Mouse (Mus musculus) heart, embryonic 15.5 days (tissue): ENCODE results near the gene Ptgs1. TPM values are rescaled to one million over a fixed set of nuclear protein-coding genes. Genes with fewer than 3 reads are reported as not detected.

Experiments
- ATAC-seq: fragments of 200-750 bp; cut with Nextera tagmentation; replicated peaks from 2 replicates; pipeline ENCODE4 v1.8.0; 2017; ENCODE audit warnings: low read depth, moderate TSS enrichment; ENCODE audit not compliant: insufficient number of reproducible peaks, insufficient read depth, low FRiP score
- H3K27ac ChIP-seq: fragments of 300-500 bp; sonication (generic); 2 replicates; pipeline ENCODE4 v1.5.1; 2015; ENCODE audit warnings: mild to moderate bottlenecking, inconsistent platforms
- H3K27me3 ChIP-seq: fragments of 300-500 bp; sonication (generic); 2 replicates; pipeline ENCODE4 v1.6.1; 2015; ENCODE audit warnings: inconsistent platforms
- H3K36me3 ChIP-seq: fragments of 300-500 bp; sonication (generic); 2 replicates; pipeline ENCODE4 v1.6.1; 2015; ENCODE audit warnings: mild to moderate bottlenecking, inconsistent platforms
- H3K4me1 ChIP-seq: fragments of 300-500 bp; sonication (generic); replicated peaks from 2 replicates; pipeline ENCODE4 v1.6.1; 2015; ENCODE audit warnings: inconsistent platforms
- H3K4me2 ChIP-seq: fragments of 300-500 bp; sonication (generic); 2 replicates; pipeline ENCODE4 v1.6.1; 2015; ENCODE audit warnings: inconsistent platforms, mild to moderate bottlenecking, moderate library complexity
- H3K4me3 ChIP-seq: fragments of 300-500 bp; sonication (generic); 2 replicates; pipeline ENCODE4 v1.5.1; 2015; ENCODE audit warnings: mild to moderate bottlenecking, inconsistent platforms
- H3K9ac ChIP-seq: fragments of 300-500 bp; sonication (generic); 2 replicates; pipeline ENCODE4 v1.6.1; 2015; ENCODE audit warnings: mild to moderate bottlenecking, inconsistent platforms
- H3K9me3 ChIP-seq: fragments of 300-500 bp; sonication (generic); replicated peaks from 2 replicates; pipeline ENCODE4 v1.6.1; 2016; ENCODE audit warnings: inconsistent platforms
- WGBS: fragments of 180-500 bp; shearing (Covaris S2); methylation state at CpG from one replicate; pipeline ENCODE4 v1.1.7; 2015; ENCODE audit warnings: mixed read lengths; 5-methylcytosine and 5-hydroxymethylcytosine counted together
- polyA plus RNA-seq: library from polyadenylated mRNA; unstranded; fragments of >200 nt; fragmentation: Nextera tagmentation; extraction: Ambion mirVana; gene quantifications from 2 replicates; pipeline ENCODE4 v1.2.1, GENCODE M21; 2015

The Ptgs1 gene
- polyA plus RNA-seq, 1 experiment from 2014 or later: 23.0 TPM

- H3K4me1 ChIP-seq: peaks cover 61% of the 10 kb centered on the region
- H3K36me3 ChIP-seq: no peaks in the 10 kb centered on the region
- H3K9me3 ChIP-seq: no peaks in the 10 kb centered on the region
- no peak overlapping the region for H3K4me2 ChIP-seq
- H3K27ac ChIP-seq: no peak overlapping the region
- no peak for ATAC-seq
- 80% methylated on average over 5 of the region's 5 CpGs for WGBS
- H3K27me3 ChIP-seq: peaks cover 16% of the 10 kb centered on the region
- no peak overlapping the region for H3K4me3 ChIP-seq
- no peak overlapping the region for H3K9ac ChIP-seq
These were observed 15.0 kb upstream of the Ptgs1 start for GRCm38 (mm10) chr2:36215203-36215739.

DNA sequence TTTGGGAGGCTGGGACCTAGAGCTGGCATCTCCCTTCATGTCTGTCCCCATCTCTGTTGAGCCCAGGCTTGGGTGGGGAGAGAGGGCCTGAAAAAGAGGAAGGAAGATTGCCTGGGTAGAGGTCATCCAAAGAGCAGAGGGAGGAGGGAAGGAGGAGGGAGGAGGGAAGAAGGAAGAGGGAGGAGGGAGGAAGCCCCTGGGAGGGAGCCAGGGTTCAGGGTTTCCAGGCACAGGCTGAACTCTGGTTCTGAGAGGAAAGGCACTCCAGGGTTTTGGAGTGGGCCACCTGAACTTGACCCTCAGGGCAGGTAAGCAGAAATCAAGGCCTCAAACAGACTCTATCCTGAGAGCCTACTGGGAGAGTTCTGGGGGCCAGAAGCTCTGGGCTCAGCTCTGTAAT lies 13.7 kb upstream of the Ptgs1 start:
- Histone ChIP-seq H3K4me1 (peaks cover 53% of the 10 kb centered on the region), H3K4me3 (0 out of 2 replicates have a peak overlapping the region, but pooled peaks have one; percentile 5)
- no peak for ATAC-seq

GRCm38 (mm10) chr2:36216953-36217573 lies 13.2 kb upstream of the Ptgs1 start:
- Histone ChIP-seq H3K4me2 (peak overlapping the region; percentile 43), H3K27ac (peak overlapping the region; percentile 65), H3K27me3 (peaks cover under 1% of the 10 kb centered on the region; the same call in 1 of the 2 replicates), H3K9ac (peak overlapping the region; percentile 20; the same call in 1 of the 2 replicates), H3K36me3 (no peaks in the 10 kb centered on the region), H3K9me3 (no peaks in the 10 kb centered on the region), H3K4me1 (peaks cover 48% of the 10 kb centered on the region), H3K4me3 (0 out of 2 replicates have a peak overlapping the region, but pooled peaks have one; percentile 5)
- 0 out of 2 replicates have a peak, but pooled peaks have one; percentile 15 for ATAC-seq
- 20% methylated on average over 4 of the region's 4 CpGs for WGBS

More for the DNA sequence above, 13.7 kb upstream of the Ptgs1 start:
- Histone ChIP-seq H3K27me3 (peaks cover 5% of the 10 kb centered on the region; the same call in 1 of the 2 replicates), H3K27ac (peak overlapping the region; percentile 65), H3K36me3 (no peaks in the 10 kb centered on the region), H3K9ac (no peak overlapping the region), H3K9me3 (no peaks in the 10 kb centered on the region), H3K4me2 (peak overlapping the region; percentile 43)

DNA sequence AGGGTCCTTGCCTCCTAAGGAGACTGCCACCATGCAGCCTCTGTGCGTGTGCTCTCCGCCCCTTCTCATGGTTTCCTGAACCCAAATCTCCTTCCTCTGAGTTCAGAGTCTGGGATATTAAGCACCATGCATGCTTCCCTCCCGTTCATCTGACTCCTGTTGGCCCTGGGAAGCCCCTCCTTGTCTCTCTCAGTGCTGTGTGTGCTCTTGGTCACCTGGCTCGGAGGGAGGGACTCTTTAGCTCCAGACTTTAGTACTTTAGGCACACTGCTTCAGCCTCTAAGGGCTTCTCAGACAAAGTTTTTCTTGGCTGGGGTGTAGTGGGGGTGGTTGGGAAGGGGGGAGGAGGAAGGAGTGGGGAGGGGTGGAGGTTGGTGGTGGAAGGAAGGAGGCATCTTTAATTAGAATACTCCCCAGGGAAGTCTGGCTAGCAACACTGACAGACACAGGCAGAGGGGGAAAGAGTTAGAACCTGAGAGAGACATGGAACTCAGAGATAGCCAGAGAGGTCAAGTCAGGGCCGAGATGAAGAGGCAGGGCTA lies 12.5 kb upstream of the Ptgs1 start:
- no peaks in the 10 kb centered on the region for H3K36me3 ChIP-seq
- no peak overlapping the region for H3K4me3 ChIP-seq
- no peaks in the 10 kb centered on the region for H3K27me3 ChIP-seq
- H3K27ac ChIP-seq: peak overlapping the region; percentile 65
- peak overlapping the region; percentile 43 for H3K4me2 ChIP-seq
- no peak for ATAC-seq
- 31% methylated on average over 5 of the region's 5 CpGs for WGBS
- peaks cover 41% of the 10 kb centered on the region for H3K4me1 ChIP-seq
- no peak overlapping the region for H3K9ac ChIP-seq
- H3K9me3 ChIP-seq: no peaks in the 10 kb centered on the region

GRCm38 (mm10) chr2:36220106-36220505 lies 10.1 kb upstream of the Ptgs1 start:
- no peaks in the 10 kb centered on the region for H3K36me3 ChIP-seq
- no peak overlapping the region for H3K4me3 ChIP-seq
- H3K4me2 ChIP-seq: no peak overlapping the region
- no peaks in the 10 kb centered on the region for H3K9me3 ChIP-seq
- H3K9ac ChIP-seq: no peak overlapping the region
- no peak for ATAC-seq
- H3K27ac ChIP-seq: no peak overlapping the region
- H3K27me3 ChIP-seq: no peaks in the 10 kb centered on the region
- WGBS: 85% methylated on average over 8 of the region's 8 CpGs
- peaks cover 34% of the 10 kb centered on the region for H3K4me1 ChIP-seq

GRCm38 (mm10) chr2:36220891-36221290 lies 9.3 kb upstream of the Ptgs1 start:
- Histone ChIP-seq H3K27me3 (no peaks in the 10 kb centered on the region), H3K27ac (no peak overlapping the region), H3K36me3 (no peaks in the 10 kb centered on the region), H3K9ac (no peak overlapping the region), H3K9me3 (no peaks in the 10 kb centered on the region), H3K4me1 (peaks cover 34% of the 10 kb centered on the region), H3K4me3 (no peak overlapping the region), H3K4me2 (no peak overlapping the region)
- WGBS: 80% methylated on average over 4 of the region's 4 CpGs
- ATAC-seq: no peak

DNA sequence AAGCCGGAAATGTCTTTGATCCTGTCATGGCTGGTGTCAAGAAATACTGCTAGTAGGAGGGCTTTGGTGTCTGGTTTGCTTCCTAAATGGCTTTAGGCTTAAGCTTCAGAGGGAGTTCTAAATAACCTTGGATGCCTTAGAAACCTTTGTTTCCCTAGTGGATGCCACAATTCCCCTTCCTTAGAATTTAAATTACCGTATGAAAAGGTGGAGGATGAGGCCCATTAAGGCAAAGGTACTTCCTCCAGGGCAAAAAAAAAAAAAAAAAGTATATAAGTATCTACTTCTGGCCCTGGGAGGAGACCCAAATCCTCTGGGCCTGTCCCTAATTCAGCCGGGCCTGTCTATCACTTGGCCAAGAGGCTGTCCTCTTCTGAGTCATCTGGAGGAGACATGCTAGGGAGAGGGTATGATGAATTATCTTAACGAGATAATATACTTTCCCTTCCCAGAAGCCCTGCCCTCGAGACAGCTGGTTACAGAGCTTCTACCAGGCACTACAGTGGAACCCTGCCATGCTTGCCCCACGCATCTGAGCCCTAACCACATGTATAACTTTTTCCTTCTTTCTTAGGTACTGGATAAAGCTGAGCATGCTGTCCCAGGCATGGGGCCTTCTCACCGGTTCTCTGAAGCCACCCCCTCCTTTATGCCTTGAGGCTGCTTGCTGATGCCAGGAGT lies 7.9 kb upstream of the Ptgs1 start:
- no peak overlapping the region for H3K4me2 ChIP-seq
- H3K27me3 ChIP-seq: no peaks in the 10 kb centered on the region
- no peak overlapping the region for H3K9ac ChIP-seq
- 58% methylated on average over 7 of the region's 7 CpGs for WGBS
- no peaks in the 10 kb centered on the region for H3K36me3 ChIP-seq
- H3K4me1 ChIP-seq: peaks cover 19% of the 10 kb centered on the region
- no peak overlapping the region for H3K27ac ChIP-seq
- H3K4me3 ChIP-seq: no peak overlapping the region
- no peaks in the 10 kb centered on the region for H3K9me3 ChIP-seq
- no peak for ATAC-seq

DNA sequence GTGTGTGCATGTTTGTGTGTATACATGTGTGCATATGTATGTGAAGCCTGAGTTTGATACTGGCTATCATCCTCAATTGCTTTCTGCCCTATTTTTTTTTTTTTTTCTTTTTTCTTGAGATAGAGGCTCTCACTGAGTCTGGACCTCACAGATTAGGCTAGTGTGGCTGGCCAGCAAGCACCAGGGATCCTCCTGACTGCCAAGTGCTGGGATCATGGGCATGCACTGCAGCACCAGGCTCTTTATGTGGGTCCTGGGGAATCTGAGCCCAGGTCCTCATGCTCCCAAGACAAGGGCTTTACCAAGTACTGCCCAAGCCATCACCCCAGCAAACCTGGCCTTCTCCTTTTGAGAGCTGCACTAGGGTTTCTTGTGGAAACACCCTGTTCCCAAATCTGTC lies 6.8 kb upstream of the Ptgs1 start:
- H3K9ac ChIP-seq: no peak overlapping the region

DNA sequence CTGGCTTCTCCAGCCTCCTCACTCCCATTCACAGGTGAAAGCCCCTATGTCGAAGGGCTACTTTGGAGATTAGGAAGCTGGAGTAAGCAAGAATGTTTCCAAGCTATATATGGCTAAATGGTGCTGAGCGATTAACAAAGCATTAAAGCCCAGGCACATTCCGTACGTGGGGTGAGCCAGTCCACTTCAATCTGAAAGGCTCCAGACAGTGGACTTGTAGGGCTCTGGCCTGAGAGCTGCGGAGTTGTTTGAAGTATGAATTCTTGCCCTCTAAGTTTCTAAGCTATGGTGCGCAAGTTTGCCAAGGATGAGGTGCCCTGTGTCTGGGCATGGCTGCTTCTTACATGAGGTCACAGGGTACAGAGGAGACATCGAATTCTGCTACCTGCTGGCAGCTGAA lies 6.1 kb upstream of the Ptgs1 start:
- Histone ChIP-seq H3K36me3 (no peaks in the 10 kb centered on the region), H3K27me3 (no peaks in the 10 kb centered on the region), H3K4me3 (no peak overlapping the region), H3K4me2 (no peak overlapping the region), H3K9ac (no peak overlapping the region), H3K4me1 (peaks cover 10% of the 10 kb centered on the region; the same call in 1 of the 2 replicates), H3K27ac (no peak overlapping the region), H3K9me3 (no peaks in the 10 kb centered on the region)
- ATAC-seq: no peak
- 63% methylated on average over 7 of the region's 7 CpGs for WGBS

More for the DNA sequence above, 6.8 kb upstream of the Ptgs1 start:
- Histone ChIP-seq H3K36me3 (no peaks in the 10 kb centered on the region), H3K27ac (no peak overlapping the region), H3K4me2 (no peak overlapping the region), H3K4me3 (no peak overlapping the region), H3K4me1 (peaks cover 10% of the 10 kb centered on the region; the same call in 1 of the 2 replicates), H3K9me3 (no peaks in the 10 kb centered on the region), H3K27me3 (no peaks in the 10 kb centered on the region)
- no peak for ATAC-seq

GRCm38 (mm10) chr2:36224599-36224998 lies 5.6 kb upstream of the Ptgs1 start:
- Histone ChIP-seq H3K4me2 (no peak overlapping the region), H3K4me1 (peaks cover 10% of the 10 kb centered on the region), H3K36me3 (no peaks in the 10 kb centered on the region), H3K4me3 (no peak overlapping the region), H3K27me3 (no peaks in the 10 kb centered on the region), H3K9ac (no peak overlapping the region), H3K27ac (no peak overlapping the region), H3K9me3 (no peaks in the 10 kb centered on the region)
- ATAC-seq: no peak
- 25% methylated on average over 2 of the region's 2 CpGs for WGBS

GRCm38 (mm10) chr2:36230967-36231366 lies 741 bp downstream of the Ptgs1 start:
- no peaks in the 10 kb centered on the region for H3K36me3 ChIP-seq
- no peaks in the 10 kb centered on the region for H3K27me3 ChIP-seq
- H3K4me2 ChIP-seq: peak overlapping the region; percentile 95
- 25% methylated on average over 10 of the region's 10 CpGs for WGBS
- H3K9me3 ChIP-seq: no peaks in the 10 kb centered on the region
- peak overlapping the region; percentile 71 for H3K9ac ChIP-seq
- H3K4me1 ChIP-seq: peaks cover 35% of the 10 kb centered on the region
- peak overlapping the region; percentile 61 for H3K4me3 ChIP-seq
- H3K27ac ChIP-seq: peak overlapping the region; percentile 76; the same call in 1 of the 2 replicates
- no peak for ATAC-seq
